Mouse (Mus musculus) forebrain, postnatal 0 days (tissue): ENCODE results near the gene 1700123O20Rik. TPM values are rescaled to one million over a fixed set of nuclear protein-coding genes. Genes with fewer than 3 reads are reported as not detected.
A peak's percentile ranks its signal among the peaks of the same experiment; 100 is the strongest.

ENCODE experiments used
- ATAC-seq: fragments of 200-750 bp; cut with Nextera tagmentation; 2 replicates; pipeline ENCODE4 v1.8.0; 2017; ENCODE audit warnings: mild to moderate bottlenecking, moderate library complexity
- DNase-seq: peaks from one replicate; pipeline ENCODE4 v3.0.0-alpha.2; 2015
- H3K27ac ChIP-seq: fragments of 300-500 bp; sonication (generic); 2 replicates; pipeline ENCODE4 v1.5.1; 2014; ENCODE audit warnings: low read depth, mild to moderate bottlenecking, antibody characterized with exemption, low read length, moderate library complexity, mixed read lengths
- H3K27me3 ChIP-seq: fragments of 300-500 bp; sonication (generic); 2 replicates; pipeline ENCODE4 v1.6.1; 2014; ENCODE audit warnings: mild to moderate bottlenecking, low read length, mixed read lengths; ENCODE audit not compliant: insufficient read depth
- H3K36me3 ChIP-seq: fragments of 300-500 bp; sonication (generic); 2 replicates; pipeline ENCODE4 v1.6.1; 2014; ENCODE audit warnings: mild to moderate bottlenecking, moderate library complexity; ENCODE audit not compliant: insufficient read depth
- H3K4me1 ChIP-seq: fragments of 300-500 bp; sonication (generic); 2 replicates; pipeline ENCODE4 v1.6.1; 2014; ENCODE audit warnings: antibody characterized with exemption; ENCODE audit not compliant: insufficient read depth
- H3K4me2 ChIP-seq: fragments of 300-500 bp; sonication (generic); 2 replicates; pipeline ENCODE4 v1.6.1; 2014; ENCODE audit warnings: low read depth, mild to moderate bottlenecking, moderate library complexity
- H3K4me3 ChIP-seq: fragments of 300-500 bp; sonication (generic); 2 replicates; pipeline ENCODE4 v1.5.1; 2014; ENCODE audit warnings: low read depth, low read length, mixed read lengths
- H3K9ac ChIP-seq: fragments of 300-500 bp; sonication (generic); 2 replicates; pipeline ENCODE4 v1.6.1; 2014; ENCODE audit warnings: mild to moderate bottlenecking
- H3K9me3 ChIP-seq: fragments of 300-500 bp; sonication (generic); 2 replicates; pipeline ENCODE4 v1.6.1; 2016; ENCODE audit warnings: low read length
- CTCF ChIP-seq: sonication (generic); IDR thresholded peaks from 2 replicates; pipeline ENCODE4 v1.5.1; 2016; ENCODE audit warnings: antibody characterized with exemption, control low read depth, low read depth
- WGBS: fragments of 180-500 bp; shearing (Covaris S2); extraction: QIAGEN DNeasy Blood & Tissue Kit; methylation state at CpG from one replicate; pipeline ENCODE4 v1.1.7; 2014; 5-methylcytosine and 5-hydroxymethylcytosine counted together
- polyA plus RNA-seq: library from polyadenylated mRNA; unstranded; fragments of >200 nt; fragmentation: Nextera tagmentation; extraction: Ambion mirVana; gene quantifications from 2 replicates; pipeline ENCODE4 v1.2.1, GENCODE M21; 2015
- total RNA-seq: library from RNA; depleted of rRNA; stranded (reverse); fragments of >200 nt; gene quantifications from 2 replicates; pipeline ENCODE4 v1.2.3, GENCODE M21; 2014

1700123O20Rik gene
- total and polyA plus RNA-seq, 2 experiments from 2014 or later = 32.0 to 66.6 TPM

DNA sequence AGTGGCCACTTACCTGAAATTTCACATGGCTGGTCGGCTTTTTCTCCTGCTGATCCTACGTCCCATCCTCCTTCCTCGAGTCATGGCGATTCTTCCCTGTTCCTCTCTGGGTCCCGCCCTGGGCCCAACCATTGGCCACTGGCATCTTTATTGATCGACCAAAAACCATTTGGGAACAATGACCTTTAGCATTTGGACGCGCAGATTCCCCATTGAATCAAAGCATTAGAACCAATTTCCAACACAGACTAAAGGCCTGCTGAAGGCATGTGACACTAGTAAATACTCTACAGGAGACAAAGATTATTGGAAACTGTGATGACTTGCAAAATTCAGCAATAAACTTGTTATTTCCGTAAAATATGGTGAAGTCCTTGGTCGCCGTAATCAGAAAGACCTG is 34.0 kb downstream of the 1700123O20Rik start:
- DNase-seq (no peak), ATAC-seq (no peak)
- Histone ChIP-seq H3K9ac (no peak overlapping the region), H3K27ac (no peak overlapping the region), H3K9me3 (no peaks in the 10 kb centered on the region), H3K36me3 (peaks cover 17% of the 10 kb centered on the region), H3K4me1 (no peaks in the 10 kb centered on the region), H3K4me3 (no peak overlapping the region), H3K27me3 (no peaks in the 10 kb centered on the region), H3K4me2 (no peak overlapping the region)
- TF ChIP-seq CTCF = no peak
- 95% methylated on average over 11 of the region's 11 CpGs for WGBS

DNA sequence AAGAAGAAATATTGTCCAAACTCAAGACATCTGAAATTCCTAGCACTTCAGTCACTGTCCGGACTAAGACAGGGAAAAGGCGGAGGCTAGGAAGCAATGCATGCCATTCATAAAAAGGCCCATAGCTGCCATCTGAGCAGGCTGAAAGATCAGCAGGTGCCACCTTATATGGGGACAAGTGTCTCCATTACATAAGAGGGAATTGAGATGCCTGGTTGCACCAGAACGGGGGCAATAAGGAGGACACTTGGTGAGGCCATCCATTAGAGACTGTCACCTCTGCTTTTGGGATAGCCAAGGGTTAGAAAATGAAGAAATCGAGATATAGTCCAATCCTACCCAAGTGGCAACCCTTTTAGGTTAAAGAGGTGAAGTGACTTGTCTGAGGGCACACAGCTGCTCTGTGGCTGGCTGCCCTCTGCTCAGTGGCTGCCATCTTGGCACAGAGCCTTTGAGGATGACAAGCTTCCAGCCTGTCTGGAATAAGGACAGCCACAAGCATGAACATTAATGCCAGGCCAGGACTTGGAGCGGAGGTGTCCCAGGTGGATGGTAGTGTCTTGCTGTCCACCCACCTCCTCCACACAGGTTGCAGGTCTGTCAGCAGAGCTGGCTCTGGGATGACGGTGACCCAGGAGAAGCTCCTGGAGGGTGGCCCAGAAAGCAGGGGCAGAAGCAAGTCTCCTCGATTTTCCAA is 34.8 kb downstream of the 1700123O20Rik start:
- Histone ChIP-seq H3K4me1 (no peaks in the 10 kb centered on the region), H3K4me2 (no peak overlapping the region), H3K27ac (no peak overlapping the region), H3K9me3 (no peaks in the 10 kb centered on the region), H3K36me3 (peaks cover 22% of the 10 kb centered on the region), H3K9ac (no peak overlapping the region), H3K4me3 (no peak overlapping the region), H3K27me3 (no peaks in the 10 kb centered on the region)
- ATAC-seq = no peak
- DNase-seq = no peak
- TF ChIP-seq CTCF = no peak
- whole genome bisulfite sequencing = 86% methylated on average over 7 of the region's 7 CpGs

DNA sequence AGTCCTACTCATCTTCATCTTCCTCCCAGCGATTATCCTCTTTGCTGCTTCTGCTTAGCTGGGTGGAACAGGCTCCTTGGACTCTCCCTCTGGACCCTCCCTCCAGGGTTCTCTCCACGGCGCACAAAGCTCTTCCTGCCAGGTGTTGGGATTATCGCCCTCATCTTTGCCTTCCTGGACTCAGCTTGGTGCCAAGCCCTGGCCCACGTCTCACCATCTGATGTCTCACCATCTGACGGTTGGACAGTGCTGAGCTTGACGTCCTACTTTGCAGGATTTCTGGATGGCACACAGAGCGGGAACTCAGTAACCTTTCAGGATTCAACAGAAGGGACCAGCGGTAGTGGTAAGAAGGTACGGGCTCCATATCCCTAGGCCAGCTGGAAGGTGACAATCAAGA is 35.7 kb downstream of the 1700123O20Rik start:
- H3K4me3 ChIP-seq = no peak overlapping the region
- 76% methylated on average over 10 of the region's 10 CpGs for WGBS
- H3K4me1 ChIP-seq = no peaks in the 10 kb centered on the region
- H3K27ac ChIP-seq = no peak overlapping the region
- no peak for ATAC-seq
- no peak for TF ChIP-seq CTCF
- no peak for DNase-seq
- no peak overlapping the region for H3K4me2 ChIP-seq
- H3K36me3 ChIP-seq = peaks cover 26% of the 10 kb centered on the region
- H3K27me3 ChIP-seq = no peaks in the 10 kb centered on the region
- no peak overlapping the region for H3K9ac ChIP-seq
- no peaks in the 10 kb centered on the region for H3K9me3 ChIP-seq

- ATAC-seq (no peak), DNase-seq (no peak)
- H3K4me3 ChIP-seq = no peak overlapping the region
- no peaks in the 10 kb centered on the region for H3K27me3 ChIP-seq
- 77% methylated on average over 6 of the region's 6 CpGs for WGBS
- no peak overlapping the region for H3K27ac ChIP-seq
- H3K9me3 ChIP-seq = no peaks in the 10 kb centered on the region
- H3K36me3 ChIP-seq = peaks cover 27% of the 10 kb centered on the region
- no peak for TF ChIP-seq CTCF
- H3K4me2 ChIP-seq = no peak overlapping the region
- H3K9ac ChIP-seq = no peak overlapping the region
- no peaks in the 10 kb centered on the region for H3K4me1 ChIP-seq
Observed at GRCm38 (mm10) chr14:54724049-54724448, 38.0 kb downstream of the 1700123O20Rik start.

DNA sequence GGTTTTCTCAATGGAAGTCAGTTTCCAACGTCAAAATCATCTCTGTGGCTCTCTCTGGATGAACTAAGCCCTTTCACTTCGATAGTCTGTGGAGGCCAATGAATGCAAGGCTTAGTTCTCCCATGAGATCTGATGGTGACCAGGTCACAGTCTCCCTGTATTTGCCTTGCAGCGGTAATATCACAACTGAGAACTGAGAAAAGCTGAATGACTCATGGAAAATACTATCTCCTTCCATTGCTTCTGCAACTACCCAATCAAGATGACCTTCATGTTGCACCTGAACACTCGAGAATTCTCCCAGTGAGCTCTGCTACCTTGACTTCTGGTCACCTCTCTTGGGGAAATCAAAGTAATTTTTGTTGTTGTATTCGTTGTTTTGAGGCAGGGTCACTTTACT is 41.5 kb downstream of the 1700123O20Rik start:
- DNase-seq (no peak), ATAC-seq (no peak)
- Histone ChIP-seq H3K4me2 (no peak overlapping the region), H3K4me1 (no peaks in the 10 kb centered on the region), H3K27me3 (no peaks in the 10 kb centered on the region), H3K9ac (no peak overlapping the region), H3K4me3 (no peak overlapping the region), H3K9me3 (no peaks in the 10 kb centered on the region), H3K27ac (no peak overlapping the region), H3K36me3 (peaks cover 27% of the 10 kb centered on the region)
- WGBS = 80% methylated on average over 5 of the region's 5 CpGs
- no peak for TF ChIP-seq CTCF

GRCm38 (mm10) chr14:54728823-54729653 is 43.0 kb downstream of the 1700123O20Rik start:
- TF ChIP-seq CTCF = no peak
- Histone ChIP-seq H3K27me3 (no peaks in the 10 kb centered on the region), H3K4me1 (no peaks in the 10 kb centered on the region), H3K36me3 (peaks cover 20% of the 10 kb centered on the region), H3K4me2 (no peak overlapping the region), H3K9me3 (no peaks in the 10 kb centered on the region), H3K9ac (no peak overlapping the region), H3K4me3 (no peak overlapping the region), H3K27ac (no peak overlapping the region)
- 53% methylated on average over 13 of the region's 13 CpGs for WGBS
- ATAC-seq (peak; percentile 86), DNase-seq (peak; percentile 31)

- WGBS = 55% methylated on average over 6 of the region's 6 CpGs
- no peaks in the 10 kb centered on the region for H3K27me3 ChIP-seq
- peak; percentile 54 for ATAC-seq
- no peak overlapping the region for H3K9ac ChIP-seq
- no peaks in the 10 kb centered on the region for H3K9me3 ChIP-seq
- no peak for DNase-seq
- no peak overlapping the region for H3K4me2 ChIP-seq
- no peaks in the 10 kb centered on the region for H3K4me1 ChIP-seq
- H3K4me3 ChIP-seq = no peak overlapping the region
- no peak for TF ChIP-seq CTCF
- no peak overlapping the region for H3K27ac ChIP-seq
- peaks cover 7% of the 10 kb centered on the region; the same call in 1 of the 2 replicates for H3K36me3 ChIP-seq
Observed at GRCm38 (mm10) chr14:54730305-54730704, 44.3 kb downstream of the 1700123O20Rik start.
